Mouse (Mus musculus) leukemia stem cell, adult 10-12 weeks (primary cell): ENCODE data around the gene Zdhhc6. TPM values are rescaled to one million over a fixed set of nuclear protein-coding genes. Genes with fewer than 3 reads are reported as not detected.

Experiments
- polyA plus RNA-seq: library from polyadenylated mRNA; stranded (reverse); fragments of >175 nt; gene quantifications from 2 replicates; pipeline ENCODE4 v1.2.3, GENCODE M21; 2012; ENCODE audit warnings: low replicate concordance

Gene Zdhhc6
- polyA plus RNA-seq, result 7.3 and 25.9 TPM in 2 replicates

GRCm38 (mm10) chr19:55315452-55316108 is at the start of gene Zdhhc6:
TSS of gene Zdhhc6 (minus strand) at chr19:55316032.

GRCm38 (mm10) chr19:55316109-55316714 is 380 bp upstream of the Zdhhc6 start, which contains the start of gene Vti1a:
TSS of gene Vti1a (plus strand) at chr19:55316295.

GRCm38 (mm10) chr19:55251383-55252124 is 64.3 kb downstream of the Zdhhc6 start, which contains the start of gene Acsl5:
TSS of gene Acsl5 (plus strand) at chr19:55251938.

GRCm38 (mm10) chr19:55241186-55241645 is 74.6 kb downstream of the Zdhhc6 start, which contains the start of gene Gucy2g:
TSS of gene Gucy2g (minus strand) at chr19:55241236.

Other genes with a start within 250 kb of the Zdhhc6 start
- gene Gpam, start 188.8 kb downstream of the Zdhhc6 start, polyA plus RNA-seq, result 0.93 and 6.5 TPM in 2 replicates
- gene Tectb, start 135.3 kb downstream of the Zdhhc6 start, polyA plus RNA-seq, result not detected in 2 replicates
- gene Gucy2g, start 74.8 kb downstream of the Zdhhc6 start, polyA plus RNA-seq, result not detected in 2 replicates
- 17.1 and 32.1 TPM in 2 replicates for gene Acsl5, start 64.1 kb downstream of the Zdhhc6 start, polyA plus RNA-seq
- gene Vti1a, start 263 bp upstream of the Zdhhc6 start, polyA plus RNA-seq, result 5.3 and 7.4 TPM in 2 replicates